Mouse (Mus musculus) cerebellum, postnatal 36 days (tissue): ENCODE measurements around the gene Hc.

Experiments
- DNase-seq, 2 experiments: peaks; one replicate each; pipeline ENCODE4 v3.0.0; 2021 to 2022; ENCODE audit warnings: mixed read lengths in 2 of 2

Hc gene

DNA sequence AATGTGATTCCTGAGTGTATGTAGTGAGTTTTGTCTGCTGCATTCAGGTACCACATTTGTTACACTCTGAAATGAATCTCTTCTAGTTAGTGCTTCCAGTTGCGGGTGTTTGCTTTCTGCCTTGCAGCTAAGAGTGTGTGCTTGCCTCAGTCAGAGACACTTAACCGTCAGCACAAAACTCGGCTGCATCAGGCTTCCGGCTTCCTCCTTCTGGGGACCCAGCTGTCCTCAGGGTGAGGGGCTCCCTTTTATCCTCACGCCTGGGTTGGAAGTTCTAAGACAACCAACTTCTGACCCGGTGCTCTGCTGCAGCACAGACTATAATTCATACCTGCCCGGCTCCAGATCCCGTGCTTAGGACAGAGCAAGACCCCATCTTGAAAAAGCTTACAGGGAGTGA is 88.2 kb downstream of the Hc start:
- no peak for DNase-seq

DNA sequence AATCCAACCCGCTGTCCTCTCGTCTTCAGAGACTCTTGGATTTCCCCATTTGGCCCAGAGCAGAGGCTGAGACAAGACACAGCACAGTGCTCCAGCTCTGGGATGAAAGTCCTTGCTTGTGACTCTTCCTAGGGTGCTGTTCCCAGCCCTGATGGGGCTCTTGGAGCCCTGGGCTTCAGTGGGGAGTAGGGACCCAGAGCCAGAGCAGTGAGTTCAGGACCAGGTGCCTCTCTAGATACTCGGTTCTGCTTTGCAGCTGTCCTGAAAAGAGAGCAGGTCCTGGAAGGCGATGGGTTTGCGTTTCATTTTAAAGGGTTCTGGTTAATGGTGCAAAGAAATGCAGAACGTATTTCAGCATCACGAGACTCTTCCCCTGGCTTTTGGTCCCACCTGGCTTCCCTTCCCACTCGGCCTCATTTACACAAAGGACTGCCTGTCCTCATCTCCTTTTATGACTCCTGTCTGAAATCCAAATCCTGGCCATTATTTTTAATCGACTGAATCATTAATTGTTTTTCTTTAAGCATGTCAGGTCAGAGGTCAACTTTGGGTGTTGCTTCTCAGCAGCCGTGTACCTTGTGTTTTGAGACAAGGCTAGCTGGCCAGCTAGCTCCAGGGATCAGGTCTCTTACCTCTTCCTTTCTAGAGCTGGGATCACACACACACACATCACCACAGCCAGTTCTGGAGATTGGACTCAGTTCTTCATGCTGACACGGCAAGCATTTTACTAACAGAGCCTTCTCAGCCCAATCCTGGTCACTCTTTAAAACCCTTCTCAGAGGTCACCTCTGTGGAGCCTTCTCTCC is 90.0 kb downstream of the Hc start:
- no peak for DNase-seq

DNA sequence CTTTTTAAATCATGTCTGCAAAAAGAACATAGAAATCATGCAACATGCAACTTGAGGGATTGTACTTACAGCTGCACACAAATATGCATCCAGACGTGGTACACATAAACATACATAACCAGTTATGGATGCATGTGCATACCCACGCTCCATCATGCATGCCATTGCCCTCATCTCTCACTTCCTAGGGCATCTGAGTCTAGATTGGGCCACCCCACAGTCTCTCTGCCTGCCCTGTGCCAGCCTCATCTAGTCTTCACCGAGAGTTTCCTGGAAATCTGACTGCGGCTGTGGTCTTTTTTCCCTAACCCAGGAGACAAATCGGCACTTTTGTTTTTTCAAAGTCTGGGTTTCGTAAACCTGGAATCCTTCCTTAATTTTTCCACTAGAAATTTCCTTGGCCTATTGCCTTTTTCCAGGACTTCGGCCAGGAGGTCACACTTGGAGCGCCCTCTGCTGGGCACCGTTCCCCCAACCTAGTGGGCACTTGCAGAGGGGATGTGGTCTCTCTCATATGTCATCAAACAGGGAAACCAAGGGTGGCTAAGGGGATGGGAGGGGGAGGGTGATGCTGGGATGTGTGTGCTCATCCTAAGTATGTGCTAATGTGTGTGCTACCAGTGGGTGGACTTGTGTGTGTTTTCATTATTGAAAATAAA is 91.0 kb downstream of the Hc start:
- DNase-seq, result peak; percentile 79 to 82

DNA sequence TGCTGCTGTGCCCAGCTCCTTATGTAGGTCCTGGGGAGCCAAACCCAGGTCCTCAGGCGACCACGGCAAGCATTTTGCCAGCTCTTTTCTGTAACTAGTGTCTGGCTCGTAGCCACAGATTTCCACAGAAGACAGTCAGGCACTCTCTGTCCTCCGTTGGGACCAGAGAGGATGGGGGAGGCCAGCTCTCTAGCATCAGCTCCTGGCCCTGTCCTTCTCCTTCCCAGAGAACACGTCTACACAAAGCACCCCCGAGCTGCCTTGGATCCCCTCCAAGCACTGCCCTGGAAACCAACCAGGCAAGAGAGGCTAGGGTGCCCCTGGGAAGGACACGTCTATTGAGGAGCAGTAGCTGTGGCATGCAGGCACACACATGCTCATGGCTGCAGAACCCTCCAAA is 92.1 kb downstream of the Hc start:
- DNase-seq, result no peak

DNA sequence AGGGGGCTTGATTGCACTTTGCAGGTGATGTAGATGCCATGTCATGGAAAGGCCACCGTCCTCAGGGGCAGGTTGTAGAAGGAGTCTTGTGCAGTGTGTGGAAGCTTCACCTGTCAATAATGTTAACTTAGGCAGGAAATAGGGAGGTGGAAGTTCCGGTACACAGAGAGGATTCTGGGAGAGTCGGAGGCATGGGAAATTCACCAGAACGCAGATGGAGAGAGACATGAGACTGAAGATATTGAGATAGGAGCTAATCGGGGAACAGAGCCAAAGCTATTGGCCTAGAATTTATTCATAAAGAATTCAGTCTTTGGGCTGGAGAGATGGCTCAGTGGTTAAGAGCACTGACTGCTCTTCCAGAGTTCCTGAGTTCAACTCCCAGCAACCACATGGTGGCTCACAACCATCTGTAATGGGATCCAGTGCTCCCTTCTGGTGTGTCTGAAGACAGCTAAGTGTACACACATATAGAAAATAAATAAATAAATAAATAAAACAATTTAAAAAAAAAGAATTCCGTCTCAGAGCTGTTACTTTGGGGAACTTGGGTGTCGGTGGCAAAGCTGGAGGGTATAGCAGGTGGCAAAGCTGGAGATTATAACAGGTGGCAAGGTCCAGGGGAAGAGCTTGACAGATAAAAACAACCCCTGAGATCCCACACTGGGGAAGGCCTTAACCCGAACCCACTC is 94.8 kb downstream of the Hc start:
- DNase-seq, result no peak

DNA sequence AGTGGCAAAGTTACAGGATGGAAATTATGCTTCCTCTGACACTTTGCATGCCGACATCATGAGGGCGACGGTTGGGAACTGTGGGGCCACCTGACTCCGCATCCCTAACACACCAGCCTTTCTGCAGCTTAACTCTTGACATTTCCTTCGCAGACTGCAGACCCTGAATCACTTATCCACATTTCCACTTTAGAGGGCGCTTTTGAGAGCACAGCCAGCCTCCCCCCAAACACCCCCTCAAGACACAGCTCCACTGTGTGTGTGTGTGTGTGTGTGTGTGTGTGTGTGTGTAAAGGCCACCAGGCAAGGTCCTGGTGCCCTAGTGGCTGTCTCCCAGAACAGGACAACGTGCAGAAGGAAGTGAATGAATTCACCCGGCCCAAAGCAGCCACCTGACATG is 95.4 kb downstream of the Hc start:
- no peak for DNase-seq

DNA sequence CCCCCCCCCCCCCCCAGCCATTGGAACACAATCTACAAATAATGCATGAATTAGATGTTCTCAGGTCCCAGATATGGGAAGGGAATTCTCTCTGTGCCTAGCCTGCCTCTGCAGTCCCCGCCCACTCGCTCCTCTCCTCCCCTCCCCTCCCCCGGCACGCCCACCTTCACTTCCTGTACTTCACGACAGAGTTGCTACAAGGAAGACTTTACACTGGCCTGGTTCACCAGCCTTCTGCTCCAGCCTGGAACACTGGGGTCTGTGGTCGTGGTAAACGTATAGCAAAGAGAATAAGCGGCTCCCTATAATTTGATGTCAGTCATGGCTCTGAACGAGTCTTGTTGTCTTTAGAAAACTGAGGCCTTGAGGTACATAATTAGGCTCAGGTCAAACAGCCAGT is 95.9 kb downstream of the Hc start:
- no peak for DNase-seq

DNA sequence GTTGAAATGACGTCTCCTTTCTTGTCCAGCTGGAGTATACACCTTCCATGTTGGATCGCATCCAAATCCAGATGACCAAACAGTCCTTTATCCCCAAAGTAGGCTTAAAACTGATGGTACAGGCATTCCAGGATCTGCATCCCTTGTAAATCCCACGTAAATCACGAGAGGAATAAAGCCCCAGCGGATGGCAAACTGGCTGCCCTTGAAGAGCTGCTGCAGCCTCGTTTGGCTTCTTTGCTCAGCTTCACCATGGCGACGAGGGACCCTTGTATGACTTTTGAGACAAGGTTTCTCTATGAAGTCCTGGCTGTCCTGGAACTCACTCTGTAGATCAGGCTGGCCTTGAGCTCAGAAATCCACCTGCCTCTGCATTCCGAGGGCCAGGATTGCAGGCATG is 96.6 kb downstream of the Hc start:
- DNase-seq, result no peak

DNA sequence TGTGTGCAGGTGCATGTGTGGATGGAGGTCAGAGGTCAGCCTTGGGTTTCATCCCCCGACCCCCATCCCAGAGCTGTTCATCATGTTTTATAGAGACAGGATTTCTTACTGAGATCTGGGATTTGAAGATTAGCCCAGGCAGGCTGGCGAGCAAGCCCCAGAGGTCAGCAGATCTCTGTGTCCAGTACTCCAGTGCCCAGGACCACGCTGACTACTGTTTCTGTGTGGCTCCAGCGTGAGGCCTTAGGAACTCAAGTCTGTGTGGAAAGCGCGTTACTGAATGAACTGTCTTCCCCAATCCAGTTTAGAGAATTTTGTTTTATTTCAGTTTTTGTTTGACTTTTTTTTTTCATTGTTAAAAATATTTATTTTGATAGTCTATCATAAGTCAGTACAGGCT is 97.0 kb downstream of the Hc start:
- no peak for DNase-seq

DNA sequence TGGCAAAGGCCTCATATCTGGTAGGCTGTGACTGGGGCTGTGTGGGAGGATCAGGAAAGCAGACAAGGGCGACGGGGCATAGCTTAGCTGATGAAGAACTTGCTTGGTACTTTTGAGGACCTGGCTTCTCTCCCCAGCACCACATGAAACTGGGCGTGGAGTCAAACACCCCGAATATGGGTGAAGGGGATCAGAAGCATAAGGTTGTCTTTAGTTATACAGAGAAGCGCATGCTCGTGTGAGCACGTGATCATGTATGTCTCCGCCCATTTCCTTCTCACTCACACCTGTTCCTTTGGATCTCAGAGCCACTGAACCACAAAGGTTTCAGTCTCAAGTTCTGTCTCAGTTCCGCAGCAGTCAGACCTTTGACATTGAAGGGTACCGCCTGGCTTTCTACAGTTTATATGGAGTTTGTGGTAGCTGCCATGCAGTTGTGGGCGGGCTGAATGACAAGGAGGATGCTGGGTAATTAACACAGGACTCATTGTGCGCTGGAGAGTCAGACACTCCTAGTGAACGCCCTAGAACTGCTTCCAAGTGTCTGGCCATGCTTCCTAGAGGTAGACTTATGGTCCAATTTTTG is 97.8 kb downstream of the Hc start:
- no peak for DNase-seq

DNA sequence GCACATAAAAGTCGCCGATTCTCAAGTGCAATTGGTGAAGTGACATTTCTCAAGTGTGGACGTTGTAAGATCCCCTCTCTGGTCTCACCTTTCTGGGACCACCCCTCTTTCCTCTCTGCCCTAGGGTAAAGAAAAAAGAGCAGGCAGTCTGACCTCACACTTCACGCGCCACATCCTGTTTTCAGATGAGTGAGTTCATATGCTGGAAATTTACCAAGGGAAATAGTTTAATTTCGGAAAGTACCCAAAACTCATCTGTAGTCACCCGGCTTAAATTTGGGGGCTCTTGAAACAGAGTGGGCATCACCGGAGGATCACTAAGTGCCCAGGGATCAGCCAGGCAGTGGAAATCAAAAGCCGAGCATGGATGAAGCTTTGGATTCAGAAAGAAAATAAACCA is 98.3 kb downstream of the Hc start:
- DNase-seq, result no peak

DNA sequence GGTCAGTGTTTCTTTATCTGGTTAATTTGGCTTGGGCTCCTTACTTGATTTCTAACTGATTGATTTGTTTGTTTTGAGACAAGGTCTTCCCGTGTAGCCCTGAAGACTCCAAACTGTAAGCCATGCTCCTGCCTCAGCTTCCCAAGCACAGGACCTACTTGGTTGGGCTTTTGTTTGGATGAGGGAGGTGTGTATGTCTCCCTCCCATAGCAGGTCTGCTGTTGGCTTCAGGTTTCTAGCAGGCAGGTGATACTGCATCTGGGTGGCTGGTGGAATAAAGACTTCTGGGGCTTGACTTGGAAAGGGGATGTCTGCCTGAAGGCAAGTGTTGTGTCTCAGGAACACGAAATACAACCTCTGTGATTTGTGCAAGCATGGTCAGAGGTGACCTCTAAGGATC is 99.0 kb downstream of the Hc start:
- DNase-seq, result no peak

DNA sequence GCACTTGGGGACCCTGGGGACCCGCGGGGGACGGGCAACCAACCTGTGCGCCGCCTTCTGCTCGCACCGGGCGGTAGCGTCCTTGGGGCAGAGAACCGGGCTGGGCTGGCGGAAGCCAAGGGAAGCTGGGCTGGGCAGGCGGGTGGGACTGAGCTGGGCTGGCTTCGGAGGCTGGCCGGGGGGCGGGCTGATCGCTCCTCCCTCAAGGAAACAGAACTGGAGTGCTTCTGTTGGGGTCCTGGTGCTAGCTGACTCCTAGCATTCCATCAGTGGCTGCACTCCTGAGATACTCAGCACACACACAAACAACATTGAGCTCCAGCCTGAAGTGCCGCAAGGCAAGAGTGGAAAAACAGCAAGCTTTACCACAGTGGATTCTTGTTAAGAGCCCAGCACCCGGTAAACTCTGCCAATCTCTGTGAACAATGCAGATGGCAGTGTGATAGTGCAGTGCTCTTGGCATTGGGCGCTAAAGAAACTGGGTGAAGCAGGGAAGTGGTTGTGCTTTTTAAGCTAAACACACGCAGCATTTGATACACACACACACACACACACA is 99.7 kb downstream of the Hc start, which contains the start of gene Traf1:
Gene Traf1 (minus strand): TSS at position 292 of the 556 bp plus-strand sequence.
- DNase-seq, result no peak

DNA sequence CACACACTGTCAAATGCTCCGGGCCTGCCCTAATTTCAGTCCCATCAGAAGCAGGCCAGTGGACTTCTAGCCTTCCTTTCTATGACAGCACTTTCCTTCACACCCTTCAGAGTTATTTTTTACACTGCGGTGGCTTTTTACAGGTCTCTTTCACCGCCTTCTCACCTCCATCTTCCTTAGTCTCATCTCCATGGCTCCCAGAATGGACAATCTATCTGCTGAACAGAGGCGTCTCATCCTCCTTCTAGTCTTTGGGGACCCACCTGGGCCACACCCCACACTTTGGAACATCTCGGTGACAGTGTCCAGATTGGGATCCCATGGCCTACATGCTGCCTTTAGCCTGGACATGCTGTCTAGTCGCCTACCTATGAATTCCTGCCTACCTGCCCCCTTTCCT is 100.3 kb downstream of the Hc start:
- DNase-seq, result no peak

DNA sequence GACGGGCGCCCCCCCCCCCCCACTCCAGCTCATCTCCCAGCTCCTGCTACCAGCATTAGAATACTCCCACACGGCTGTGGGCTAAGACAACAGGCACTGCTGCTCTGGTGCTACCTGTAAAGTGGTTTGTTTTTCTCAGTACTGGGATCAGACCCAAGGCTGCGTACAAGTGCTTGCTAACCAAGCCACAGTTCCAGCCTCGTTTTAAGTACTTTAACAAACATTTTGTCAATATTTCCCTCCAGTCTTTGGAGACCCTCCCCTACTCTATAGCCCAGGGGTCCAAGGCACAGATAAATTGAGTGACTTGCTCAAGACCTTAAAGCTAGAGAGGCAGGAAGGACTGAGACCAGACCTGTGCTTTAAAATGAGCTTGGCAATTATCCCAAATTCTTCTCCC is 100.8 kb downstream of the Hc start:
- no peak for DNase-seq

DNA sequence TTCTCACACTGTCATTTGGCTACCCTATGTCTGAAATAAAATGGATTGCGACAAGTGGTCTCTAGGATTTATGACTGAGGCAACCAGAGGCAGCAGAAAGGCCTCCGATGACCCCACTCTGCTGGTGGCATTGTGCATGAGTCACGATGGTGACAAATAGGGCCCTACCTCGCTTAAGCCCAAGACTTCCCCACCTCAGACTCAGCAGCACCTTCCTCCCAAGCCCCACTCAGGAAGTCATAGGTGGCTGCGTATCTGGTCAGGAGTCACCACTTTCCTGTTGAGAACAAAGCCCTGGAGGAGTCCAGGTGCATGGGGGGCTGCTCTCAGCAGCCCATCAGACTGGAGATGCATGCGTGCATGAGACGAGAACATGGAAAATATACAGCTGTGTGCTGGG is 102.7 kb downstream of the Hc start:
- DNase-seq, result no peak

DNA sequence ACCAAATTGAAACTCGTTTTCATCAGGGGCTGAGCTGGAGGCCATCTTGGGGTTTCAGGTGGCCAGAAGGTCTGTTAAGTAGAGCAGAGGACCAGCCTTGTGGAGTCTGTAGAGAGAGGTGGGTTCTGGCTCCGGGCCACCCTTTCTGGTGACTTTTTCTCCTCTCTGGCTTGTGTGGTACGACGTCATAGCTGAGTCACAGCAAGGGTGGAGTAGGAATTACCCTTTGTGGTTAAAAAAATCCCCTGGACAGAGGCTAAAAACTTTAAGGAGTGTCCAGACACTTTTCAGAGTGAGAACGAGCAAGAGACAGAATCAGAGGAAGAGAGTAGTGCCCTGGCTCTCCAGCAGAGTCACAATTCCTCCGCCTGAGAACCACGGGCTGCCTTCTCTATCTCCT is 103.2 kb downstream of the Hc start:
- DNase-seq, result no peak

DNA sequence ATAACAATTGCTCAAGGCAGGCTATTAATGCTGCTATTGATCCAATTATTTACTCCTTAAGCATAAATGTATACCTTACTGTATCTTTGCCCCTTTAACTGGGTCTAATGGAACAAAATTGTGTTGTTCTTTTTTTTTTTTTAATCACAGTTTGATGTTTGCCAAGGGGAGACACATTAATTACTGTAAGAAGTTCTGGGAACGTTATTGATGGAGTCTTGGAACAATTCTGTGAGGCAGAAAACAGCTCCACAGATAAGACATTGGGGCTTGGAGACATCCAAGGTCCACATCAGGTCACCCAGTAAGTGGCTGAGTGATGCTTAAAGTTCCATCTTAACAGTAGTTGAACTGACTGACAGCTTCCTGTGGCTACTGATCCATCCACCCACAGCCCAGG is 103.8 kb downstream of the Hc start:
- no peak for DNase-seq

DNA sequence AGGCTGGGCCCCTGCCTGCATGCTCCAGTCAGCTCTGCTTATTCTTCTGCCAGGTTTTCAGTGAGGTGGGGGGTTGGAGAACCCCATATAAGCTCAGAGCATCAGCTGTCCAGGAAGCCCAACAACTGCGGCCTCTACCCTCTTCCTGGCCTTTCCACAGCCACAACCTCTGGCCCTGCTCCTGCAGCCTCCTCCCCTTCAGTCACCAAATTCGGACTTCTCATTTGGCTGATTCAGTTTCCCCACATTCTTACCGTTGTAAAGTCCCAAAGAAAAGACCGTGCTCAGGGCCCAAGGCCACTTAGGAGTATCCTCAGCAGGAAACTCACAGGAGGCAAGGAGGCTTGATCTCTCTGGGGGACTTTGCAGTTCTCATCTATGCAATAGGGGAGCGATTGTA is 104.3 kb downstream of the Hc start:
- DNase-seq, result no peak

DNA sequence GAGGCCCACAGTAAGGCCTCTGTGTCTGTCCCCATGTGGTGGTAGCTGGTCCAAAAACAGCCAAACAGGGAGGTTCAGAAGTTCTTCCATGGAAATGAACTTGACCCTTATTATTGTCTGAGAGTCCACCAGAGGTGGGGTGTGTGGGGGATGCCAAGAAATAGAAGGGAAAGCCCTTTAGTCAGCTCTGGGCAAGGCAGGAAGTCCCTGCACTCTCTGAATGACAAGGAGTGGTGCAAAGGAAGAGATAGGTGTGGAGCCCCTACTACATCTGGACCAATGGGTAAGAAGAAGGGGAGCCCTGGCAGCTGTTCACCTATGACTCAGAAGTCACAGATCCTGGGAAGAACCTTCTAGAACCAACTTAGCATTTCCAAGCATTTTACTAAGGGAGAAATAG is 106.9 kb downstream of the Hc start:
- no peak for DNase-seq

DNA sequence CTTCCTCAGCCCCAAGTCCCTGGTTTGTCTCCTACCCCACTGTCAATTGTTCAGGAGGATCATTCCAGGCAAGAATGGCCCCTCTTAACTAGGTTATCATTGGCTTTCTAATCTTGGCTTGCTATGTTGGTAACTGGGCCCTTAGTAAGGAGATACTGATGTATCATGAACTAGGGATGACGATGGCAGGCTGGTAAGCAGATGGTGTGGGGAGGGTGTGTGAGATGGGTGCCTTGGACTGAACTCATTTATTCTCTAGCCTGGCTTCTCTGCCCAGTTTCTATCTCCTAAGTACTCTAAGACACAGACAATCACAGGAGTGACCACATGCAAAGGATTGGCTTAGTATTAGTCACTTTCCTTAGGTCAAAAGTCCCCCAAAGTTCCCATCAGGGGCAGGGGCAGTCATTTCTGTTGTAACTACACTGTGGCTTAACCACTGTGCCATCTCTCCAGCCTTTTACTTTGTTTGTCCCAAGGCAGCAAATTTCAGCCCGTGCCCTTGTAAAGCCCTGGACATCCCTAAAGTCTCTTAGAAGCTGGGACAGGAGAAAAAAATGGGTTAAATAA is 107.6 kb downstream of the Hc start:
- no peak for DNase-seq

DNA sequence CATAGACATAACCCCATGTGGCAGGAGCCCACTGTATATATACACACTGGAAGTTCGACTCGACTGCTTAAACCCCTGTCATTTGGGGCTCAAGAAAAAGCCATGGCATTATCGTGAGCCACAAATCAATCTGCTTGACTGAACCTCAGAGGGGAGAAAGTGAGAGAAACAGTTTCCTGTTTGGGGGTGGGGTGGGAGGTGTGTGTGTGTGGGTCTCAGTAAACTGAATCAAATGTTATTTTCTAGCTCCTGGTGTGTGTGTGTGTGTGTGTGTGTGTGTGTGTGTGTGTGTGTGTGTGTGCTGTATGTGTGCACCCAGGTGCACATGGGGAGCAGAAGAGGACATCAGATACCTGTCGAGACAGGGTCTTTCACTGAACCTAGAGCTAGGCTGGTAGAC is 108.2 kb downstream of the Hc start:
- DNase-seq, result no peak

DNA sequence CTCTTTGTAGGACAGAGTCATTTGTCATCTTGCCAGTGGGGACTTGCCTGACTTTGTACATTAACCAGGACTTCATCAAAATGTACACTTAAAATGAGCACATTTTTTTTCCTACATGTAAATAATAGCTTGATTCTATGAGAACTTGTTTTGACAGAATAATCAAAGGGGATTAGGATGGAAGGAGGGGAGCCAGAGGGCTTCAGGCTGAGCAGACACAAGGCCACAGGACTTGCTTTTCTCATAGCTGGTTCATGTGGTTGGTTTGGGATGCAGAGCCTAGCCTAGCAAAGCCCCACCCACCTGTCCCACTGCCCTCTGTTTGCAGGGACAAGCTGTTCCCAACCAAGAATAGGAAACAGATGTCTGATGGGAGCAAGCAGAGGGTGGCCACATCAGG is 109.8 kb downstream of the Hc start:
- DNase-seq, result no peak
